Mouse (Mus musculus): ENCODE results near the gene Pycard.

DNA sequence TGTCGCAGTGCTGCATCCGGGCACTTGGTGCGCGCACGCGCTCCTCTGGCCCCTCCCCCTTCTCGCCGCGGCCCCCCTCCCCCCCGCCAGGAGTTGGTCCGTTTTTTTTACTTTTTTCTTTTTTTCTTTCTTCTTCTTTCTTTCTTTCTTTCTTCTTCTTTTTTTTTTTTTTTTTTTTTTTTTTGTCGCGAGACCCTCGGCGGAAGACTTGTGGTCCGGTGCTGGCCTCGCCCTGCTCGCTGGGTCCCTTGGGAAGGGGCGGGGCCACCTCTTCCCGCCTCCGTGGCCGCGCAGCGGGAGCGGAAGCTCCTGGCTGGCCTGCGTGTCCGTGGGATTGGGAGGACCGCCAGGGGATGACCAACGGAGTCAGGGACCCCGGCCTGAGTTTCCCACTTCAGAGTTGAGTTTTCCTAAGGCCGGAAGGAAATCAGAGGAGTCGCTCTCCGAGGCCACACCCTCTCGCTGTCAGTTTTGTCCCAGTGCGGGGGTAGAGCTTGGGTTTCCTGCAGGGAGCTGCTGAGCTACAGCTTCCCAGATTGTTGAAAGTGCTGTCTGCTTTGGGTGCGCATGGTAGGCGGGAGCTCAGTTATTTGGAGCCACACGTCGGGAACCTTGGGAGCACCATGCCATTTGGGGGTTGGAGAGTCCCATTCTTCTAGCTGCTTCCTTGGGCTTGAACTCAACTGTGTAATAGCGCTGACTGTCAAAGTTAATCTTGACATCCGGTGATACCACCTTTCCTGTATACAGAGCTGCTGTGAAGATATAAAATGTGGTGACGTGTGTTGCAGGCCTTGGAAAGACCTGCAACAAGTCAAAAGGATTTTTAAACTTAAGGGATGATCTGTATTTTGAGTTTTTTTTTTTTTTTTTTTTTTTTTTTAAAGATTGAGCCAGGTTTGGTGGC is 25.5 kb downstream of the Pycard start:
- TF ChIP-seq GATA1 (IDR thresholded peaks at IDR 0.05; ENCODE audit: borderline replicate concordance, low read length): no peak
- no peak for TF ChIP-seq FLI1 (IDR thresholded peaks at IDR 0.05; ENCODE audit: low read length)
